Mouse (Mus musculus) cerebellum, adult 9-10 months (tissue): ENCODE data around the gene Gm20518.

ENCODE experiments used
- DNase-seq: peaks from one replicate; pipeline ENCODE4 v3.0.0; 2022

The Gm20518 gene

GRCm38 (mm10) chr16:17839976-17840375, 51.5 kb downstream of the Gm20518 start:
- peak; percentile 89 for DNase-seq

DNA sequence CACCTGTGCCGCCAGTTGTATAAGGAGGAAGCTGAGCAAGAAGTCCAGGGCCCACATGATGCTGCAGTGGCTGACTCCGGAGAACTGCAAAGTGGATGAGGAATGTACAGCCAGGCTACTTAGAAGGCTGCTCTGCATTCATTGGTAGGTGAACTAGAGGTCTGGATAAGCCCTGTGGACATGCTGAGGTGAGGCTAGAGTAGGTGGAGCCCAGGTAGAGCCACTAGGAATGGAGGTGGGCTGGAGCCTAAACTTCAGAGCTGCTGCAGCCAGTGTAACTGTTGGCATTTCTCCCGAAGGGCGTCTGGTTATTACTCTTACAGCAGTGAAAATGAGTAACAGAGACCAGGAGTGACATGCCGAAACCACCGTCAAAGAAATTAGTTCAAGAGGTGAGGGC, 53.4 kb downstream of the Gm20518 start, which contains the start of gene Car15:
Gene Car15 (minus strand): TSS at position 314 of the 400 bp plus-strand sequence.
- no peak for DNase-seq

- DNase-seq, result no peak
These were observed 56.0 kb downstream of the Gm20518 start for GRCm38 (mm10) chr16:17835481-17835880.

DNA sequence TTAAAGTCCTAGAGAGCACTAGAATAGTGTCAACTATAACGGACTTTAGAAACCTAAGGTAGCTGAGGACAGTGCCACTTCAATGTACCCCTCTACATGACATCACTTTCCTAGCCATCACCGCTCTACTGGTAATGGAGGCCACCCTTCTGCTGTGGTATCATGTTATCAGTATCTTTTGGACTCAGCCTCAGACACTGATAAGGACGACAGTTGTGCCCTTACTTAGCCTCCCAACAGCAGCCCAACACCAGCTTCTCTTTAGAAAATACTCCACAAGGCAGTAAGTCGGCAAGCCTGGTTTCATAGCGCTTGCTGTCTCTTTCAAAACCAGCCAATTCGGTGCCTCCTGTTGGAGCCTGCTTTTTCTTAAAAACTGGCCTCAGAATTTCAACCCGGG, 56.9 kb downstream of the Gm20518 start:
- DNase-seq, result no peak

GRCm38 (mm10) chr16:17833681-17834399, 57.6 kb downstream of the Gm20518 start:
- peak; percentile 67 for DNase-seq

DNA sequence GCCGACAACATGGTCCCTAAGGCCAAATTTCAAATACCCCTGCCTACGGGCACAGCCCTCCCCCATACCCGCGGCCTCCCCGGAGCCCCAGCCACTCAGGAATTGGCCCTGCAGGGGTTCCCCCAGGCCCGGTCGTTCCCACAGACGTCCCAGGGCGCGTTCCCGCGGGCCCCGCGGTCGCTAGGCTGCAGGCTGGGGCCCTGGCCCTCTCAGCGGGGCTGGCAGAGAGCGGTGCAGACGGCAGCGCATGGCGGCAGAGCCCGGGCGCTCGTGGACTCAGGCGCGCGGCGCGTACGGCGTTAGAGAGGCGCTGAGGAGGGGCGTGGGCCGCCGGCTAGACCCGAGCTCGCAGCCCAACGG, 58.2 kb downstream of the Gm20518 start:
- no peak for DNase-seq

GRCm38 (mm10) chr16:17832821-17833220, 58.6 kb downstream of the Gm20518 start, which contains the start of gene B830017H08Rik:
TSS of gene B830017H08Rik (plus strand) at chr16:17833121.
- DNase-seq, result no peak

DNA sequence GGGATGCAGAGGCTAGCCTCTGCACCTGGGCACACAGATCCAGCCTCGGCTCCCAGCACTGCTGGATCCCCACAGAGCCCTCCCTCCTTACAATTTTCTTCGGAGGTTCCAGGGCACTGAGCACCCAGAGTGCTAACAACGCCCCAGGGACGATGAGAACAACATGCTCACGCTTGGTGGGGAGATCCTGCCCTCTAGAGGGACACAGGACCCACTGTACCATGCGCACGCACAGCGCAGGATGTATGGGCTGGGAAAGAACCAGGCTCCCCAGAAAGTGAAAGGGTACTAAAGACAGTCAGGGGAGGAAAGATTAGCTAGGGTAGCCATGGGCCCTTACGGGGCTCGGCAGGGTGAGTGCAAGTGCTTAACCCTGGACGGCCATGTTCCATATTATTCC, 59.7 kb downstream of the Gm20518 start:
- no peak for DNase-seq

DNA sequence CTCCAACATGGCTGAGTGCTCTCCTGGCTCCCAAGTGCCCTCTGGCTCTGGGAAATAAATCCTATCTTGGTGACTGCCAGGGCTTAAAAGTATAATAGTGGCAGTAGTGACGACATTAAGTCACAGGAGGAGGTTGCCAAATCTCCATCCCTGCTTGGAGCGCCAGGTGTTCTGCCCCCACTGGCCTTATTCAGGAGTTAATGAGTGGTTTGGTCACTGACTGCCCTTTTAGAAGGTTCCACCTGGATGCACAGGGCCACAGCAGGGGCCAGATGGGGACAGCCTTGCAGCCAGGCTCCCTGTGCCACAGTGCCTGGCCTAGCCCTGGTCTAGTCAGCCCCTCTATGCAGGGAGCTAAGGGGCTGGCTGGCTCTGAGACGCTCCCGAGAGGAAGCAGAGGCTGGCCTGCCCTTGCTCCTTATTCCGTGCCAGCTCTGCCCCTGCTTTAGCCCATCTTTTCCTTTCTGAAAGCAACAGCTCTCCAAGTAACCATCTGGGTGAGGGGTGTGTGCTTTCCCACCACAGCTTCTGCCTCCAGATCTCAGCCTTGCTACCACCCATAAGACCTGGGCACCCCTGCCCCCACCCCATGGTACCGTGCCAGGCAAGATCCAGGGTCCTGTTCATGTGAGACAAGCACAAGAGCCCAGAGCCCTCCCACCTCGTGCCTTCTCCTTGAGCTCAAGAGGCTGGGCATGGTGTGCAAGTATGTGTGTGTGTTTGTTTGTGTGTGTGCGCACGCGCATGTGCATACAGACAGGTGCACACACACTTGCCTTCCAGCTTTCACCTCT, 60.9 kb downstream of the Gm20518 start:
- DNase-seq, result no peak

- no peak for DNase-seq
These were observed 62.6 kb downstream of the Gm20518 start for GRCm38 (mm10) chr16:17828867-17829266.

- no peak for DNase-seq
These were observed 63.2 kb downstream of the Gm20518 start for GRCm38 (mm10) chr16:17828229-17828628.

DNA sequence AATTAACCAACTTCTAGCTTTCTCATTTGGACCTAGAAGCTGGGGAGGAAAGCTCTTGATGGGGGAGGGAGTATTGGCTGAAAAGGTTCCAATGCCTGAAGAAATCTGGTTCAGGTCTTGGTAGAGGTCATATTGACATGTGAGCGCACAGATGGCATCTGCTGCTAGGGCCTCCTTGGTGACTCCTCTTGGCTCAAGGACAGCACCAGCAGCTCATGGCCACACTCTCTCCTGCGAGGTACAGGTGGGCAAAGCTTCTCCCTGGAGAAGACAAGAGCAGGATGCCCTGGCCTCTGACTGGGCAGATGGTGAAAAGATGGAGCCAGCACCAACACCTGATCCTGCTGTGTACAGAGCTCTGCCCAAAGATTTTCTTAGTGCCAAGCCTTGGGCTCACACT, 65.0 kb downstream of the Gm20518 start:
- peak; percentile 84 for DNase-seq

DNA sequence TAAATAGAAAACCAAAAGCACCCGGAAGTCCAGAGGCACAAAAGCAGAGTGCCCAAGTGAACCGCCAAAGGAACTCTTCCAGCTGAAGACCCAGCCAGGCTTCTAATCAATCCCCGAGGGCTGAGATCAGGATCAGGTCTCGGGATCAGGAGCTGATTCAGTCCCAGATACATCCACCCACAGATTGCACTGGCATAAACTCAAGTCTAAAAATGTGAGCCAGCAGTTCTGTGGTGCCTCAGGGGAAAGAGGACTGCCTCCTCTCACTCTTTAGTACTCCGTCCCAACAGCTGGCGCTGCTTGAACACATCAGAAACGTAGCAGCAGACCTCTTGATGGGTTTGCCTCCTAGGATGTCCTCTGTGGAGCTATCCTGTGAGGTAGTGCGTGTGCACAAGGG, 74.9 kb downstream of the Gm20518 start:
- no peak for DNase-seq

- peak; percentile 77 for DNase-seq
These were observed 75.8 kb downstream of the Gm20518 start for GRCm38 (mm10) chr16:17815411-17816402.

DNA sequence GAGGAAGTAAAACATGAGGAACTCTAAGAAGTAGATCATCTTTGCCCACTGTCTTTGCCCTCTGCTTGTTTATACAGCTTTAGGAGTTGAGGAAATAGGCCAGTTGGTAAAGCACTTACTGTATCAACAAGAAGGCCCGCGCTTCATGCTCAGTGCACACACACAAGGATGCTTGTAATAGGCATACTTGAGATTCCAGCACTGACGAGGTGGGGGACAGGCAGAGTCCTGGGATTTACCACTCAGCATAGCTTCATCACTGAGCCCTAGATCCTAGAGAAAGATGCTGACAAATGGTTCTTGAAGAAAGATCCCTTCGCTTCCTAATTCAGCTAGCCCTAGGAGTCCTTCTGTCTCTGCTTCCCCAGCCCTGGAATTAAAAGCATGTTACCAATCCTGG, 78.3 kb downstream of the Gm20518 start:
- DNase-seq, result no peak

- peak; percentile 62 for DNase-seq
These were observed 79.4 kb downstream of the Gm20518 start for GRCm38 (mm10) chr16:17812120-17812519.

DNA sequence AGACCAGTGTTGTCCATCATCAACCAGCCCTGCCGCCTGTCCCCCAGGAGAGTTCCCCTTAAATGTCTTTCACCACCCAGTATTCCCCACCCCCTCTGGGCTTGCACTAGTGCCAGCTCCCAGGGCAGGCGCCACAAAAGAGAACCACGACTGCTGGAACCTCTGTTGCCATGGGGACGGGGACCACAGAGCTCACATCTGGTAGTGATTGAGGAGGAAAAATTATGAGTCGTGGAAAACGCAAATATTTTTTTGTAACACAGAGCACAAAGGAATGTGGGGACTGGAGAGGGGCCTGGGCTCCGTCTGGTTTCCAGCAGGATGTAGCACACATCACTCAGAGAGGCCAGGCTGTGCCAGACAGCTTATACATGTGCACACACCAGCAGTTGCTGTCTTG, 81.8 kb downstream of the Gm20518 start:
- DNase-seq, result peak; percentile 28

DNA sequence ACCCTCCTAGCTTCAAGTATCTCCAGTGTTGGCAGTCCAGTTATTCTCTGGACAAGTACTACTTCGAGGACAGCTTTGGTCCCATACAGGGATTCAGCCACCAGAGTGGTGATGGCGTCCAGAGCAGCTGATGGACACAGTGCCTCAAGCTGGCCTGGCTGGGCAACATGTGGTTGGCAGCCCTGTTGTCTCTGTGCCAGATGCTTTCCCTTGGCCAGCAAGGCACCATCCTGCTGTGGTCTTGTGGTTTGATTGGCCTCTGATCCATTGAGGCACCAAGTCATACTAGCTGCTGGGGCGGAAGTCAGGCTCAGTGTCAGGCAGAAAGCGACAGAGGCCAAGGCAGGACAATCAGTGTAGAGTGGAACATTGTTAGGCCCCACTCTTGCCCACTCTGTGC, 82.3 kb downstream of the Gm20518 start:
- DNase-seq, result peak; percentile 25

DNA sequence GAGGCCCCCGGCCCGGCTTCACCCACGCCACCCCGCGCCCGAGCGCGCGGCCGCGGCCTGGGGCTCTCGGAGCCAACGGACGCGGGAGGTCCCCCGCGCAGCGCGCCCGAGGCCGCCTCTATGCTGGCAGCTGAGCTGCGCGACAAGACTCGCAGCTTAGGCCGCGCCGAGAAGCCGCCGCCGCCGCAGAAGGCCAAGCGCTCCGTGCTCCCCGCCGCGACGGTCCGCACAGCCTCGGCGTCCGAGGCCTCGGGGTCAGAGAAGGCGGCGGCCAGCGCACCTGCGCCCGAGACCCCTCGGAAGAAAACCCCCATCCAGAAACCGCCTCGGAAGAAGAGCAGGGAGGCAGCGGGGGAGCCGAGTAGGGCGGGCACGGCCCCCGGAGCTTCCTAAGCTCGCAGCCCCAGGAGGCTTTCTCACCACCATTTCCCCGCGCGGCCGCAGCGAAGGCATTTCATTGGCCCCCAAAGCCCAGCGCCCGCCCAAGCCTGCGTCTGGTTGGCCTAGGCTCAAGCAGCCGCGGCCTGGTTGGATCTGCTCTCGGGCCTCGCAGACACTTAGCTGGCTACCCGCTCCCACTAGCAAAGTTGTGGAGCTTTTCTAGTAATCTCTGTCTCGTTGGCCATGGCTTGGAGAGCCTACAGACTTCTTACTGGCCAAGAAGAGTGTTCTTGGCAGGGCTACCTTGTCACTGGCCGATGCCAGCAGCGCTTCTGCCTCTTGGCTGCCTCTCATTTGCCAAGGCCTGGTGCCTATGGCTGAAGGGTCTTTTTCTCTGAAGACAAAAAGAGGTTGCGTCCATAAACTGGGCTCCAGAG, 84.1 kb downstream of the Gm20518 start:
- peak; percentile 85 for DNase-seq

GRCm38 (mm10) chr16:17806581-17807191, 84.8 kb downstream of the Gm20518 start:
- peak; percentile 34 for DNase-seq

- DNase-seq, result no peak
These were observed 86.5 kb downstream of the Gm20518 start for GRCm38 (mm10) chr16:17804982-17805381.
